In the genomic region with DNA sequence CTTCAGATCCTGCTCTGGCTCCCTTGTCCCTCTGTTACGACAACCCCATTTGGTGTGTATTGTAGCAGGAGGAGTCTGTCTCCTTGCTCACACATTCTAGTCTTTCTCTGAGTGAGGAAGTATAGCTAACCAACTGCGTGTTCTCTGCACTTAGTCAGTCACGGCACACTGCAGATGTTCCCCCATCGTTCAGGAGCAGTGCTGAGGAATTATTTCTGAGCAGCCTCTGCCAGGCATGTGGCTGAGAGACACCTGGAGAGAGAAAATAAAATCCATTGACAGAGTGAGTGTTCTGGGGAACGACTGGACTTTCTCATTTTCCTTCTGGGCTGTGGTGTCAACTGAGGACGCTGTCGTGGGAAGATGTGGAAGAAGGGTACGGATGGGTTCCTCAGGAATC, we compare ENCODE assay signal across 14 mouse cellular contexts. TPM values are rescaled to one million over a fixed set of nuclear protein-coding genes. Genes with fewer than 3 reads are reported as not detected.
A peak's percentile ranks its signal among the peaks of the same experiment; 100 is the strongest.
DNase-seq lines count a peak whose midpoint lies in the region; ATAC-seq and TF ChIP-seq lines count a peak whose summit lies in the region.
"Had no signal": no experiment of that assay in that cellular context is flagged by ENCODE, and none has a peak within 500 bp of the region (broad histone marks: within the 10 kb centered on the region; RNA-seq: fewer than 3 reads in every experiment).

No protein-coding gene starts in this region.

- H3K4me3 ChIP-seq in heart, embryonic 14.5 days (ENCODE audit: control insufficient read depth in 1 of 2, insufficient read depth in 1 of 2, low read depth in 1 of 2, low read length in 2 of 2): no peak overlapping the region
- H3K4me3 ChIP-seq in stomach, embryonic 14.5 days (ENCODE audit: low read depth, low read length): no peak overlapping the region
- H3K4me3 ChIP-seq in stomach, postnatal 0 days (ENCODE audit: low read depth, low read length): no peak overlapping the region
- H3K4me3 ChIP-seq in limb, embryonic 13.5 days: no peak overlapping the region
- H3K4me3 ChIP-seq in stomach, embryonic 16.5 days (replicated peaks; ENCODE audit: low read length): no peak overlapping the region
- H3K4me3 ChIP-seq: liver, embryonic 12.5 days had no signal

- peaks cover 5 to 13% of the 10 kb centered on the region in 2 experiments for H3K4me1 ChIP-seq in heart, embryonic 14.5 days (ENCODE audit: control insufficient read depth in 2 of 2, insufficient read depth in 2 of 2, low read length in 2 of 2)
- peaks cover 6% of the 10 kb centered on the region; the same call in 1 of the 2 replicates for H3K4me1 ChIP-seq in stomach, embryonic 14.5 days (ENCODE audit: control insufficient read depth, insufficient read depth, low read length)
- H3K4me1 ChIP-seq in stomach, postnatal 0 days (replicated peaks; ENCODE audit: control insufficient read depth, insufficient read depth): no peaks in the 10 kb centered on the region
- H3K4me1 ChIP-seq in limb, embryonic 13.5 days: peaks cover 39% of the 10 kb centered on the region
- H3K4me1 ChIP-seq in stomach, embryonic 16.5 days (ENCODE audit: control insufficient read depth, insufficient read depth, low read length): peaks cover 13% of the 10 kb centered on the region

- 0 out of 2 replicates have a peak, but pooled peaks cover 3% of the 10 kb centered on the region for H3K9me3 ChIP-seq in heart, embryonic 14.5 days (ENCODE audit: control insufficient read depth, low read length)
- 0 out of 2 replicates have a peak, but pooled peaks cover 3% of the 10 kb centered on the region for H3K9me3 ChIP-seq in stomach, embryonic 14.5 days (ENCODE audit: control insufficient read depth, low read depth, low read length)
- no peaks in the 10 kb centered on the region for H3K9me3 ChIP-seq in stomach, postnatal 0 days (ENCODE audit: control insufficient read depth, low read length)
- H3K9me3 ChIP-seq in limb, embryonic 13.5 days: 0 out of 2 replicates have a peak, but pooled peaks cover 6% of the 10 kb centered on the region
- no peaks in the 10 kb centered on the region for H3K9me3 ChIP-seq in stomach, embryonic 16.5 days (replicated peaks; ENCODE audit: control insufficient read depth, low read length)
- H3K9me3 ChIP-seq: liver, embryonic 12.5 days had no signal

- peak overlapping the region; percentile 71; the same call in 1 of the 2 replicates for H3K4me2 ChIP-seq in heart, embryonic 14.5 days (ENCODE audit: low read length)
- peak overlapping the region; percentile 41; the same call in 1 of the 2 replicates for H3K4me2 ChIP-seq in stomach, embryonic 14.5 days (replicated peaks; ENCODE audit: low read depth, low read length)
- H3K4me2 ChIP-seq in stomach, postnatal 0 days (replicated peaks; ENCODE audit: low read depth): no peak overlapping the region
- peak overlapping the region; percentile 61 for H3K4me2 ChIP-seq in limb, embryonic 13.5 days (replicated peaks)
- no peak overlapping the region for H3K4me2 ChIP-seq in stomach, embryonic 16.5 days (ENCODE audit: low read depth, low read length)

- no peak overlapping the region for H3K27ac ChIP-seq in heart, embryonic 14.5 days (replicated peaks in 1 of 2; ENCODE audit: control insufficient read depth in 1 of 2, insufficient read depth in 1 of 2, low read depth in 2 of 2, low read length in 2 of 2)
- H3K27ac ChIP-seq in stomach, embryonic 14.5 days (ENCODE audit: low read length): no peak overlapping the region
- no peak overlapping the region for H3K27ac ChIP-seq in stomach, postnatal 0 days (replicated peaks)
- H3K27ac ChIP-seq in limb, embryonic 13.5 days: no peak overlapping the region
- H3K27ac ChIP-seq in stomach, embryonic 16.5 days (ENCODE audit: low read length): no peak overlapping the region
- H3K27ac ChIP-seq: heart, embryonic 13.5 days; liver, embryonic 12.5 days had no signal

- H3K9ac ChIP-seq in heart, embryonic 14.5 days (ENCODE audit: low read length): no peak overlapping the region
- H3K9ac ChIP-seq in stomach, embryonic 14.5 days (replicated peaks; ENCODE audit: low read depth, low read length): no peak overlapping the region
- no peak overlapping the region for H3K9ac ChIP-seq in stomach, postnatal 0 days (ENCODE audit: low read length)
- no peak overlapping the region for H3K9ac ChIP-seq in limb, embryonic 13.5 days
- 0 out of 2 replicates have a peak overlapping the region, but pooled peaks have one; percentile 20 for H3K9ac ChIP-seq in stomach, embryonic 16.5 days (ENCODE audit: low read length)
- H3K9ac ChIP-seq: liver, embryonic 12.5 days had no signal

- TF ChIP-seq EP300 in stomach, postnatal 0 days (optimal IDR thresholded peaks at IDR 0.05): no peak

- H3K36me3 ChIP-seq in heart, embryonic 14.5 days (ENCODE audit: control insufficient read depth, insufficient read depth, low read length): no peaks in the 10 kb centered on the region
- H3K36me3 ChIP-seq in stomach, embryonic 14.5 days (ENCODE audit: control insufficient read depth, insufficient read depth, low read length): no peaks in the 10 kb centered on the region
- H3K36me3 ChIP-seq in stomach, postnatal 0 days (ENCODE audit: control insufficient read depth, insufficient read depth, low read length): no peaks in the 10 kb centered on the region
- H3K36me3 ChIP-seq in limb, embryonic 13.5 days: no peaks in the 10 kb centered on the region
- H3K36me3 ChIP-seq in stomach, embryonic 16.5 days (ENCODE audit: control insufficient read depth, insufficient read depth, low read length): no peaks in the 10 kb centered on the region
- H3K36me3 ChIP-seq: heart, embryonic 13.5 days; liver, embryonic 12.5 days had no signal

- no peaks in the 10 kb centered on the region for H3K27me3 ChIP-seq in heart, embryonic 14.5 days (ENCODE audit: control insufficient read depth, insufficient read depth, low read length)
- no peaks in the 10 kb centered on the region for H3K27me3 ChIP-seq in stomach, embryonic 14.5 days (ENCODE audit: control insufficient read depth, insufficient read depth, low read length)
- no peaks in the 10 kb centered on the region for H3K27me3 ChIP-seq in stomach, postnatal 0 days (ENCODE audit: control insufficient read depth, insufficient read depth, low read length)
- peaks cover 28% of the 10 kb centered on the region for H3K27me3 ChIP-seq in limb, embryonic 13.5 days
- H3K27me3 ChIP-seq in stomach, embryonic 16.5 days (ENCODE audit: control insufficient read depth, insufficient read depth, low read length): no peaks in the 10 kb centered on the region

- no peak for TF ChIP-seq CTCF in stomach, postnatal 0 days (IDR thresholded peaks at IDR 0.05; ENCODE audit: low read depth)

- 30% methylated on average over 8 of the region's 8 CpGs for WGBS in heart, embryonic 14.5 days
- WGBS in stomach, embryonic 14.5 days: 28% methylated on average over 8 of the region's 8 CpGs
- 27% methylated on average over 8 of the region's 8 CpGs for WGBS in stomach, postnatal 0 days
- 20% methylated on average over 8 of the region's 8 CpGs for WGBS in limb, embryonic 13.5 days
- 31% methylated on average over 8 of the region's 8 CpGs for WGBS in stomach, embryonic 16.5 days

- no peak for DNase-seq in heart, adult 18-20 months
- DNase-seq in stomach, postnatal 0 days (ENCODE audit: low spot score): no peak
- no peak for DNase-seq in adrenal gland, postnatal 14 days
- DNase-seq in thymus, postnatal 4 days: no peak

- no peak for ATAC-seq in heart, embryonic 14.5 days (ENCODE audit: insufficient number of reproducible peaks, insufficient read depth, low FRiP score, low read depth)
- ATAC-seq in stomach, embryonic 14.5 days (ENCODE audit: insufficient number of reproducible peaks, insufficient read depth, low FRiP score, low read depth): no peak
- ATAC-seq in stomach, postnatal 0 days (ENCODE audit: low FRiP score, low TSS enrichment): no peak
- ATAC-seq in limb, embryonic 13.5 days (ENCODE audit: low FRiP score, low read depth): no peak
- no peak for ATAC-seq in stomach, embryonic 16.5 days (ENCODE audit: insufficient read depth, low FRiP score)
- ATAC-seq: liver, embryonic 12.5 days had no signal

RNA-seq across cellular contexts. Expression of gene Gm21915, which starts 54.5 kb away (rescaled TPM):
- polyA plus RNA-seq in heart, embryonic 14.5 days (2014; fragmentation: Nextera tagmentation; extraction: Ambion mirVana): not detected in 2 replicates
- total RNA-seq in heart, adult 18-20 months (2021): not detected
- polyA plus RNA-seq in stomach, embryonic 14.5 days (2014; fragmentation: Nextera tagmentation; extraction: Ambion mirVana): not detected in 2 replicates
- polyA plus RNA-seq in stomach, postnatal 0 days (2015; fragmentation: Nextera tagmentation; extraction: Ambion mirVana): not detected in 2 replicates
- polyA plus RNA-seq in limb, embryonic 13.5 days (2015; fragmentation: Nextera tagmentation; extraction: Ambion mirVana): not detected in 2 replicates
- not detected in 2 replicates for polyA plus RNA-seq in stomach, embryonic 16.5 days (2015; fragmentation: Nextera tagmentation; extraction: Ambion mirVana)
- not detected in 2 replicates for total RNA-seq in adrenal gland, postnatal 14 days (2021)
- total RNA-seq: adrenal gland, adult 18-20 months; gastrocnemius, adult 18-20 months; layer of hippocampus, postnatal 36 days had no signal
- polyA plus RNA-seq: heart, embryonic 13.5 days; kidney, adult 2 months; liver, embryonic 12.5 days had no signal

Comparison
In these comparisons a context has a peak if more than half of its experiments do, and no peak if none do; other contexts are left out.
1. H3K4me2 ChIP-seq: peak in heart, embryonic 14.5 days (single experiment), stomach, embryonic 14.5 days (single experiment) and limb, embryonic 13.5 days (single experiment); none in stomach, postnatal 0 days (single experiment) and stomach, embryonic 16.5 days (single experiment).